Mouse (Mus musculus): ENCODE measurements around the gene Ucn2.

DNA sequence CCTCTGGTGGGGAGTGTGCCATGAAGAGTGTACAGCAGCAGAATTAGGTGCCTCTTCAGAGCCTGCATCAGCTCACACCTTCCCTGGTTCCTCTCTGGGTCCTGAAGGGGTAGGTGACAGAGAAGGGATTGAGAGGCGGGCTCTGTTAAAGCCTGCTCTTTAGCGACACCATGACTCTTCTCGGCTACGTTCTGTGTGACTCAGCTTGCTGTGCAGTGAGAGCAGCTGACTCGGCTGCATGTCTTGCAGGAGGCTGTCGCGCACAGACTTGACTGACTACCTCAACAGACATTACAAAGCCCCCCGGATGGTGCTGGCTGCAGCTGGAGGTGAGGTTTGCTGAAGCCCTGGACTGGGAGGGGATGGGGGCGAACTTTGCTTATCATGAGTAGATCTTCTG lies 40.7 kb upstream of the Ucn2 start:
- TF ChIP-seq GATA1 (IDR thresholded peaks at IDR 0.05; ENCODE audit: borderline replicate concordance, low read length) (no peak), FLI1 (IDR thresholded peaks at IDR 0.05; ENCODE audit: low read length) (no peak)

Measured in megakaryocyte, embryonic 14.5 days (primary cell).